Mouse (Mus musculus): ENCODE measurements around the gene Rnaseh2b.

DNA sequence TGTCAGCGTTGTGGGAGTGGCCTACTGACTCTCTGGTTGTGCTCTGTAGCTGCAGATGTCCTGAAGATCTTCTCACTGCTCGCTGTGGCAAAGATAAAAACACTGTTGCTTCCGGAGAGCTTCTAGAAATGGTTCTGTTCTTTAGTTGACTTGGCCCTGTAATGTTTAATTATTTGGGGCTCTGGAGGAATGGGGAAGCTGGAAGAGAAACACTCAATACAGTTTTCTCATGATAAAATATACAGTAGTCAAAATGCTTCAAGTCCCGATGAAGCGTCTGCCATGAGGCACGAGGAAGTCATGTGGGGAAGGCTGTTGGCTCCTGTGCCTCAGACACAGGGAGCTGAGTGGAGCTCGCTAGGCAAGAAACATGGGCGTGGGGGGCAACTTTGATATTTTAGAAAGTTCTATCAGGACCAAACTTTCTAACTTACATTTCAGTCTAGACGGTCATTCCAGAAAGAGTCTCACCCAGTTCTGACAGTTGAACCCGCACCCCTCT, 50.3 kb downstream of the Rnaseh2b start:
- TF ChIP-seq POLR2A (IDR thresholded peaks at IDR 0.05; ENCODE audit: control insufficient read depth, extremely low read depth, insufficient read depth, low read length, poor library complexity): no peak
- TF ChIP-seq CTCF (IDR thresholded peaks at IDR 0.05; ENCODE audit: borderline replicate concordance, control insufficient read depth, extremely low read depth, insufficient read depth, low read length, poor library complexity): no peak
